Mouse (Mus musculus) thymus, adult 2 months (tissue): Measurements from ENCODE around the gene Wdr18.

Experiments
- CTCF ChIP-seq: fragments of 200-500 bp; IDR thresholded peaks from 2 replicates; pipeline ENCODE4 v1.5.1; 2012; ENCODE audit warnings: mild to moderate bottlenecking, control low read depth, low read length, moderate library complexity, borderline replicate concordance; ENCODE audit not compliant: control insufficient read depth, poor library complexity, insufficient read depth; ENCODE audit errors: extremely low read depth
- POLR2A ChIP-seq: fragments of 200-500 bp; IDR thresholded peaks from 2 replicates; pipeline ENCODE4 v1.6.1; 2012; ENCODE audit warnings: mild to moderate bottlenecking, low read length, control low read depth, moderate library complexity; ENCODE audit not compliant: control insufficient read depth, poor library complexity, insufficient read depth; ENCODE audit errors: extremely low read depth

- TF ChIP-seq CTCF (no peak), POLR2A (no peak)
These were observed 47.5 kb upstream of the Wdr18 start for GRCm38 (mm10) chr10:79912412-79912811.
